Mouse (Mus musculus) CH12.LX (cell line): ENCODE data around the gene Tm4sf1.

Experiments used
- CTCF ChIP-seq, 2 experiments: IDR thresholded peaks in 1 of 2; conservative IDR thresholded peaks in 1 of 2; 2 replicates each; pipeline ENCODE4 v1.5.1; 2011 to 2012; ENCODE audit warnings: low read depth in 2 of 2, low read length in 2 of 2, improper control_type of control experiment in 1 of 2, inconsistent platforms in 1 of 2, mild to moderate bottlenecking in 1 of 2, moderate library complexity in 1 of 2
- EP300 ChIP-seq: IDR thresholded peaks from 2 replicates; pipeline ENCODE4 v1.6.1; 2011; ENCODE audit warnings: low read length, improper control_type of control experiment
- JUND ChIP-seq: conservative IDR thresholded peaks from 2 replicates; pipeline ENCODE4 v1.6.1; 2011; ENCODE audit warnings: low read depth, low read length, improper control_type of control experiment
- POLR2A ChIP-seq: IDR thresholded peaks from 2 replicates; pipeline ENCODE4 v1.6.1; 2011; ENCODE audit warnings: low read depth, mild to moderate bottlenecking, improper control_type of control experiment, low read length
- TBP ChIP-seq: conservative IDR thresholded peaks from 2 replicates; pipeline ENCODE4 v1.6.1; 2011; ENCODE audit warnings: low read depth, low read length, improper control_type of control experiment
- USF2 ChIP-seq: conservative IDR thresholded peaks from 2 replicates; pipeline ENCODE4 v1.6.1; 2011; ENCODE audit warnings: low read depth, low read length, improper control_type of control experiment
- ZNF384 ChIP-seq: IDR thresholded peaks from 2 replicates; pipeline ENCODE4 v1.6.1; 2012; ENCODE audit warnings: low read depth, low read length, improper control_type of control experiment, inconsistent platforms

- no peak for TF ChIP-seq POLR2A
- TF ChIP-seq USF2: no peak
- no peak for TF ChIP-seq ZNF384
- TF ChIP-seq CTCF (conservative IDR thresholded peaks at IDR 0.05 in 1 of 2, IDR thresholded peaks at IDR 0.05 in 1 of 2; ENCODE audit: low read depth in 2 of 2, low read length in 2 of 2): no peak
- TF ChIP-seq JUND: no peak
- no peak for TF ChIP-seq TBP
- TF ChIP-seq EP300: no peak
These were observed 39.5 kb upstream of the Tm4sf1 start for GRCm38 (mm10) chr3:57341321-57341720.
